Mouse (Mus musculus) midbrain, embryonic 14.5 days (tissue): Measurements from ENCODE around the gene Parg. TPM values are rescaled to one million over a fixed set of nuclear protein-coding genes. Genes with fewer than 3 reads are reported as not detected.

ENCODE experiments used
- ATAC-seq: fragments of 200-750 bp; cut with Nextera tagmentation; 2 replicates; pipeline ENCODE4 v1.8.0; 2017; ENCODE audit warnings: moderate number of reproducible peaks, moderate library complexity; ENCODE audit not compliant: low FRiP score, low TSS enrichment
- DNase-seq: peaks from one replicate; pipeline ENCODE4 v3.0.0-alpha.2; 2015
- H3K27ac ChIP-seq: fragments of 300-500 bp; sonication (generic); replicated peaks from 2 replicates; pipeline ENCODE4 v1.5.1; 2014; ENCODE audit warnings: mild to moderate bottlenecking, low read depth, low read length, moderate library complexity
- H3K27me3 ChIP-seq: fragments of 300-500 bp; sonication (generic); 2 replicates; pipeline ENCODE4 v1.6.1; 2014; ENCODE audit warnings: low read length, control low read depth, mixed read lengths; ENCODE audit not compliant: control insufficient read depth, insufficient read depth
- H3K36me3 ChIP-seq: fragments of 300-500 bp; sonication (generic); 2 replicates; pipeline ENCODE4 v1.6.1; 2014; ENCODE audit warnings: low read length, control low read depth; ENCODE audit not compliant: control insufficient read depth, insufficient read depth
- H3K4me1 ChIP-seq: fragments of 300-500 bp; sonication (generic); 2 replicates; pipeline ENCODE4 v1.6.1; 2014; ENCODE audit warnings: mild to moderate bottlenecking, antibody characterized with exemption, low read length, control low read depth; ENCODE audit not compliant: control insufficient read depth, insufficient read depth
- H3K4me2 ChIP-seq: fragments of 300-500 bp; sonication (generic); 2 replicates; pipeline ENCODE4 v1.6.1; 2014; ENCODE audit warnings: mild to moderate bottlenecking, low read length, moderate library complexity
- H3K4me3 ChIP-seq: fragments of 300-500 bp; sonication (generic); replicated peaks from 2 replicates; pipeline ENCODE4 v1.5.1; 2014; ENCODE audit warnings: low read depth, low read length
- H3K9ac ChIP-seq: fragments of 300-500 bp; sonication (generic); replicated peaks from 2 replicates; pipeline ENCODE4 v1.6.1; 2014; ENCODE audit warnings: mild to moderate bottlenecking, low read length, moderate library complexity
- H3K9me3 ChIP-seq: fragments of 300-500 bp; sonication (generic); 2 replicates; pipeline ENCODE4 v1.6.1; 2016; ENCODE audit warnings: low read length, control low read depth, mixed read lengths; ENCODE audit not compliant: control insufficient read depth
- WGBS: fragments of 180-500 bp; shearing (Covaris S2); extraction: QIAGEN DNeasy Blood & Tissue Kit; methylation state at CpG from one replicate; pipeline ENCODE4 v1.1.7; 2014; 5-methylcytosine and 5-hydroxymethylcytosine counted together
- polyA plus RNA-seq: library from polyadenylated mRNA; unstranded; fragments of >200 nt; fragmentation: Nextera tagmentation; extraction: Ambion mirVana; gene quantifications from 2 replicates; pipeline ENCODE4 v1.2.1, GENCODE M21; 2014

Parg gene
- polyA plus RNA-seq, 1 experiment from 2014 or later = 49.6 TPM

DNA sequence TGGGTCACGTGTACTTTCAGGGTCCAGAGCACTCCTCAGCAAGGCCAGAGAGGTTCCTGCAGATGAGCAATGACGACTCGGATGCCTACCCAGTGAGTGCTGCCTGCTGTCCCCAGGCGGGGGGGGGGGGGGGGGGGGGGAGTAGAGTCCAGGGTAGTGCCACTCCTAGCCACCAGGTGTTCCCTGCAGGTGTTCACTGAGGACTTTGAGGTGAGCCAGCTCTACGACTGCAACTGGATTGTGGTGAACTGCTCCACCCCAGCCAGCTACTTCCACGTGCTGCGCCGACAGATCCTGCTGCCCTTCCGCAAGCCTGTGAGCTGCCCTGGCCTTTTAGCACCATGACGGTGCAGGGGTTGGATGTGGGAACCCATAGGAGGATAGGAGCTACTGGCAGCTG, 142.9 kb downstream of the Parg start:
- Histone ChIP-seq H3K4me3 (no peak overlapping the region), H3K27me3 (no peaks in the 10 kb centered on the region), H3K9me3 (no peaks in the 10 kb centered on the region), H3K27ac (no peak overlapping the region), H3K4me2 (no peak overlapping the region), H3K4me1 (no peaks in the 10 kb centered on the region), H3K36me3 (peaks cover 60% of the 10 kb centered on the region), H3K9ac (no peak overlapping the region)
- WGBS = 79% methylated on average over 9 of the region's 10 CpGs
- DNase-seq (no peak), ATAC-seq (no peak)

Other genes starting within 250 kb of the Parg start
- 0.25 and 0.39 TPM in 2 replicates for gene Galnt15, start 173.0 kb upstream of the Parg start, polyA plus RNA-seq
- 11.7 and 16.4 TPM in 2 replicates for gene Oxnad1, start 116.6 kb upstream of the Parg start, polyA plus RNA-seq
- 81.2 and 93.2 TPM in 2 replicates for gene Dph3, start 116.2 kb upstream of the Parg start, polyA plus RNA-seq
- gene Msmb, start 59.9 kb upstream of the Parg start, polyA plus RNA-seq = not detected in 2 replicates
- gene Ncoa4, start 42.1 kb upstream of the Parg start, polyA plus RNA-seq = 94.6 and 126 TPM in 2 replicates
- gene Timm23, start 51 bp upstream of the Parg start, polyA plus RNA-seq = 214 and 233 TPM in 2 replicates
- 18.8 and 22.9 TPM in 2 replicates for gene Ogdhl, start 120.1 kb downstream of the Parg start, polyA plus RNA-seq
- not detected in 2 replicates for gene 1700024G13Rik, start 186.4 kb downstream of the Parg start, polyA plus RNA-seq